Mouse (Mus musculus) spleen, adult 2 months (tissue): Measurements from ENCODE around the gene Rasgrp2.

ENCODE experiments used
- CTCF ChIP-seq: fragments of 200-500 bp; IDR thresholded peaks from 2 replicates; pipeline ENCODE4 v1.5.1; 2011; ENCODE audit warnings: mild to moderate bottlenecking, inconsistent platforms; ENCODE audit not compliant: insufficient read depth, insufficient read length, insufficient replicate concordance; ENCODE audit errors: extremely low read depth
- POLR2A ChIP-seq: fragments of 200-500 bp; IDR thresholded peaks from 2 replicates; pipeline ENCODE4 v1.6.1; 2011; ENCODE audit warnings: low read depth, low read length, inconsistent platforms

DNA sequence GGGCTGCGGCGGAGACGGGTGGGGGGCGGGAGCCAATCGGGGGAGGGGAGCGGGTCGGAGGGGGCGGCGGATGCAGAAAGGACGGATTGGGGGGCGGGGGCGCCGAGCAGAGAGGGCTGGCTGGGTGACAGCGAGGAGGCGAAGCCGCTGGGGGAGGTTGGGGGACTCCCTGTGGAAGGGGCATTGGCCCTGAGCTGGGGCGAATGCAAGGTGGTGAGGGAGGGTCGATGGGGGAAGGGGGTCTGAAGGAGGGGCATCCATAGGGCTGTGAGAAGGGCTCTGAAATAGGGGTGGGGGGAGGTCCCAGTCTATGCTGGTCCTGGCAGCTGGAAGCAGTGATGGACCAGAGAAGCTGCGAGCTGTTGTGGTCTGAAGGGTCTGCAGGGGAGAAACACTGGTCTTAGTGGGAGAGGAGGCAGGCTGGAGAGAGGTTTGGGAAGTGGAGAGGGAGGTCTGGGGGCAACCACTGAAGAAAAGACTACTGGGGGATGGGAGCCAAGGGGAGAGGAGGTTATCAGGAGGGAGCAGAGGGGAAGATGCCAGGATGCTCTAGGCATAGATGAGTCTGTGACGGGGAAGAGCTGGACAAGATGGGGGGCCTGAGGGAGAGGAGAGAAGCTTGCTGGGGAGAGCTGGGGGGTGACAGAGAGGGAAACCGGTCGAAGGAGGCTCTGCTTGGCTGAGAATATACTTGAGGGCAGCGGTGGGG lies 20.0 kb downstream of the Rasgrp2 start:
- no peak for TF ChIP-seq CTCF
- no peak for TF ChIP-seq POLR2A
